Mouse (Mus musculus) cortical plate, adult 2 months (tissue): ENCODE measurements around the gene Lsamp.

Experiments used
- CTCF ChIP-seq: fragments of 200-500 bp; IDR thresholded peaks from 2 replicates; pipeline ENCODE4 v1.5.1; 2011; ENCODE audit warnings: mild to moderate bottlenecking, control low read depth, low read length; ENCODE audit not compliant: insufficient read depth; ENCODE audit errors: extremely low read depth
- POLR2A ChIP-seq: fragments of 200-500 bp; IDR thresholded peaks from 2 replicates; pipeline ENCODE4 v1.6.1; 2011; ENCODE audit warnings: mild to moderate bottlenecking, low read length, control low read depth; ENCODE audit not compliant: insufficient read depth; ENCODE audit errors: extremely low read depth

DNA sequence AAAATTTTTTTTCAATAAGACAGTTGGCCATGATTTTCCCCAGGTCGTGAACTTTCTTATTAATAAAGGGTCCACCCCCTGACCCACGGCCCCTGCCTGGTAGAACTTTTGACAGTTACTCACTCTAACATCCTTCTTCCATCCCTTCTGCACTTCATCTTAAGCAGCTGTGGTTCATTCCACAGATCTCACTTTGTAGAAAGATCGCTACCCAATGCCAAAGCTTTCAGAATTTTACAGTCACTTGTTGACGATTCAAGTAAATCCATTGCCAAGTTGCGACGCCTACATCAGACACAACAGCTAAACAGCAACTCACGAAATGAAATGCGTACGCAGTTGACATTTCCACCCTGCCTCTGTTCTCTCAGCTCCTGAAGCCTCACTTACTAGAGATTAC is 2184.1 kb downstream of the Lsamp start:
- no peak for TF ChIP-seq POLR2A
- no peak for TF ChIP-seq CTCF
